Mouse (Mus musculus): ENCODE data around the gene Kbtbd13. TPM values are rescaled to one million over a fixed set of nuclear protein-coding genes. Genes with fewer than 3 reads are reported as not detected.

Gene Kbtbd13
- total RNA-seq, 2 experiments from 2014 or later = not detected

GRCm38 (mm10) chr9:65398279-65398678 lies 6.8 kb upstream of the Kbtbd13 start, which contains the start of gene Rasl12:
Rasl12 (plus strand) TSS chr9:65398506.
- ATAC-seq (replicated peaks; ENCODE audit: low FRiP score, poor library complexity, severe bottlenecking) = peak; percentile 41; the same call in 1 of the 2 replicates

- no peak for ATAC-seq (replicated peaks; ENCODE audit: low FRiP score, poor library complexity, severe bottlenecking)
Measured at GRCm38 (mm10) chr9:65394360-65394759, 2.9 kb upstream of the Kbtbd13 start.

GRCm38 (mm10) chr9:65393606-65394005 lies 2.2 kb upstream of the Kbtbd13 start:
- ATAC-seq (replicated peaks; ENCODE audit: low FRiP score, poor library complexity, severe bottlenecking) = no peak

GRCm38 (mm10) chr9:65392638-65393364 lies 1.3 kb upstream of the Kbtbd13 start:
- ATAC-seq (replicated peaks; ENCODE audit: low FRiP score, poor library complexity, severe bottlenecking) = 0 out of 2 replicates have a peak, but pooled peaks have one; percentile 38

GRCm38 (mm10) chr9:65390752-65391612 lies 470 bp downstream of the Kbtbd13 start:
- ATAC-seq (replicated peaks; ENCODE audit: low FRiP score, poor library complexity, severe bottlenecking) = no peak

- no peak for ATAC-seq (replicated peaks; ENCODE audit: low FRiP score, poor library complexity, severe bottlenecking)
Measured at GRCm38 (mm10) chr9:65386373-65387140, 4.9 kb downstream of the Kbtbd13 start.

- no peak; the same call in 1 of the 2 replicates for ATAC-seq (replicated peaks; ENCODE audit: low FRiP score, poor library complexity, severe bottlenecking)
Measured at GRCm38 (mm10) chr9:65384276-65384675, 7.2 kb downstream of the Kbtbd13 start.

- no peak for ATAC-seq (replicated peaks; ENCODE audit: low FRiP score, poor library complexity, severe bottlenecking)
Measured at GRCm38 (mm10) chr9:65382751-65383097, 8.7 kb downstream of the Kbtbd13 start.

- no peak for ATAC-seq (replicated peaks; ENCODE audit: low FRiP score, poor library complexity, severe bottlenecking)
Measured at GRCm38 (mm10) chr9:65382031-65382750, 9.3 kb downstream of the Kbtbd13 start.

GRCm38 (mm10) chr9:65381017-65381590 lies 10.3 kb downstream of the Kbtbd13 start:
- no peak for ATAC-seq (replicated peaks; ENCODE audit: low FRiP score, poor library complexity, severe bottlenecking)

GRCm38 (mm10) chr9:65375163-65375934 lies 16.1 kb downstream of the Kbtbd13 start:
- no peak for ATAC-seq (replicated peaks; ENCODE audit: low FRiP score, poor library complexity, severe bottlenecking)

GRCm38 (mm10) chr9:65374468-65375162 lies 16.8 kb downstream of the Kbtbd13 start:
- no peak for ATAC-seq (replicated peaks; ENCODE audit: low FRiP score, poor library complexity, severe bottlenecking)

GRCm38 (mm10) chr9:65372449-65372848 lies 19.0 kb downstream of the Kbtbd13 start:
- ATAC-seq (replicated peaks; ENCODE audit: low FRiP score, poor library complexity, severe bottlenecking) = no peak

- peak; percentile 30; the same call in 1 of the 2 replicates for ATAC-seq (replicated peaks; ENCODE audit: low FRiP score, poor library complexity, severe bottlenecking)
Measured at GRCm38 (mm10) chr9:65371756-65372155, 19.7 kb downstream of the Kbtbd13 start.

GRCm38 (mm10) chr9:65365721-65366120 lies 25.7 kb downstream of the Kbtbd13 start:
- ATAC-seq (replicated peaks; ENCODE audit: low FRiP score, poor library complexity, severe bottlenecking) = no peak

- no peak for ATAC-seq (replicated peaks; ENCODE audit: low FRiP score, poor library complexity, severe bottlenecking)
Measured at GRCm38 (mm10) chr9:65363684-65364083, 27.8 kb downstream of the Kbtbd13 start.

- ATAC-seq (replicated peaks; ENCODE audit: low FRiP score, poor library complexity, severe bottlenecking) = no peak
Measured at GRCm38 (mm10) chr9:65360641-65361448, 30.6 kb downstream of the Kbtbd13 start, which contains the start of gene Ubap1l. Ubap1l (plus strand) TSS chr9:65361041.
